Mouse (Mus musculus): ENCODE measurements around the gene Sdr9c7. TPM values are rescaled to one million over a fixed set of nuclear protein-coding genes. Genes with fewer than 3 reads are reported as not detected.

Sdr9c7 gene
- polyA plus RNA-seq (2017; shearing (Covaris generic)): not detected

DNA sequence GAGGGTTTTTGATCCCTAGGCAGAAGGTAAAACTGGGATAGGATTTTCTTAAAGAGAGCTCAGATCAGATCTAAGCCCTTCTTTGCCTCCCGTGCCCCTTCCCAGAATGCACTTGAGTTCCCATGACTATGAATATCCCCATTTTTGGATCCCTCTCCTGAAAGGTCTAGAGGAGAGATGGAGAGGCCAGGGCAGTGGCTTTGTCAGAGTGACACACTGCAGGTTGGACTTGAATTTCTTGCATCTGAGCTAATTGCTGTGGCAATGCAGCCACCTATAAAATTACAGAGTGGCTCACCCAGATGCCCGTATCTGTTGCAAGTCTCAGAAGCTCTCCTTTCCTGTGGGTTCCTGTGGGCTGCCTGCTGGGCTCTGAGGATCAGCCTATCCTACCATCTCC is at the start of gene Sdr9c7:
Sdr9c7 (plus strand) TSS at position 301 of the 400 bp plus-strand sequence.

DNA sequence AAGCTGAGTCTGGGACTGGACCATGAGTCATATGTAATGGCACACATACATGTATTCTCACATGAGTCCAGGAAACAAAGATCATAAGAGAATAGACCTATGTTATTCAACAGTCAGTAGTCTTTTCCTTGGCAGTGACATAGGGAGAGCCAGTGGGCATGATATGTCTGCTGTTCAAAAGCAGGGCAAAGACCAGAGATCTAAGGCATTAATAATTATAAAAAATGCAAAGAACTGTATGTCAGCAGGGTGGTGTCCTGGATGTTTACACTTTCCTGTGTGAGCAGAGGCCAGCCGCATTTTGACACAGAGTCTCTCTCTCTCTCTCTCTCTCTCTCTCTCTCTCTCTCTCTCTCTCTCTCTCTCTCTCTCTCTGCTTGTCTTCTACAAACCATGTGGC is 48.7 kb upstream of the Sdr9c7 start, which contains the start of gene Rdh19:
Rdh19 (plus strand) TSS at position 301 of the 400 bp plus-strand sequence.

DNA sequence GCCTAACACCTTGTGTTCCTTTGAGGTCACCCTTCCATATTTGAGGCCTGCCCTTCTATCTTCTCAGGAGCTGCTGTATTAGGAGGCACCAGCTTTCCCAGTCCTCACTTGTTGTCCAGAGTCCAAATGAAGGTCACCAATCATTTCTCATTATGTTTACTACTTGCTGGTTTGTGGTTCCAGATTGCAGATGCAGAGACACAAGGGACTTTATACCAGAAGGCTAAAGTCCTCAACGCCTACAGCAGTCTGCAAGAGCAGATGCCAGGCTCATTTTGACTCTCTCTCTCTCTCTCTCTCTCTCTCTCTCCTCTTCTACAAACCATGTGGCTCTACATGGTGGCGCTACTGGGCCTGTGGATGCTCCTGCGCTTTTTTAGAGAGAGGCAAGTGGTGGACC is 32.1 kb upstream of the Sdr9c7 start, which contains the start of gene Rdh16f2:
Rdh16f2 (plus strand) TSS at position 243 of the 400 bp plus-strand sequence.

DNA sequence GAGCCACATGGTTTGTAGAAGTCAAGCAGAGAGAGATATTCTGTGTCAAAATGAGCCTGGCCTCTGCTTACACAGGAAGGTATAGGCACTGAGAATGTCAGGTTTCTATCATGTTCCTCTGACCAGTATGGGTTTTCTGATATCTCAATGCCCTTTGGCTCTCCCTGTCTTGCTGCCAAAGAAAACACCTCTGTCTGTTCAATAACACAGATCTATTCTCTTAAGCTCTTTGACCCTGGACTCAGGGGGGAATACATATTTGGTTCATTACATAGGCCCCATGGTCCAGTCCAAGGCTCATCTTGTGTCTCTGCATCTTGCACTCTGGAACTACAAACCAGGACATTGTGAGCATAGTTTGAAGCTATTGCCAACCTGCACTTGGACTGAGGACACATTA is 9.7 kb upstream of the Sdr9c7 start, which contains the start of gene Rdh7:
Rdh7 (minus strand) TSS at position 213 of the 400 bp plus-strand sequence.

Other genes starting within 250 kb of the Sdr9c7 start
- gene Nemp1, start 231.6 kb upstream of the Sdr9c7 start, polyA plus RNA-seq (2017; shearing (Covaris generic)): 1 to 10 TPM; 5.5 to 6.7 TPM
- 10 to 100 TPM; 31.4 to 62.9 TPM for gene Nab2, start 229.9 kb upstream of the Sdr9c7 start, polyA plus RNA-seq (2017; shearing (Covaris generic))
- gene Myo1a, start 193.3 kb upstream of the Sdr9c7 start, polyA plus RNA-seq (2017; shearing (Covaris generic)): not detected
- gene Tac2, start 174.0 kb upstream of the Sdr9c7 start, polyA plus RNA-seq (2017; shearing (Covaris generic)): not detected
- under 1 TPM; 0.17 to 0.36 TPM for gene Zbtb39, start 159.0 kb upstream of the Sdr9c7 start, polyA plus RNA-seq (2017; shearing (Covaris generic))
- under 1 TPM in 1 of 2 experiments, not detected in 1; 0.34 TPM for gene Gpr182, start 146.8 kb upstream of the Sdr9c7 start, polyA plus RNA-seq (2017; shearing (Covaris generic))
- under 1 TPM; 0.11 to 0.21 TPM for gene Rdh1, start 138.8 kb upstream of the Sdr9c7 start, polyA plus RNA-seq (2017; shearing (Covaris generic))
- gene Rdh16f1, start 138.7 kb upstream of the Sdr9c7 start, polyA plus RNA-seq (2017; shearing (Covaris generic)): 1 to 10 TPM in 1 of 2 experiments, not detected in 1; 1.4 TPM
- gene Rdh9, start 122.1 kb upstream of the Sdr9c7 start, polyA plus RNA-seq (2017; shearing (Covaris generic)): under 1 TPM in 1 of 2 experiments, not detected in 1; 0.52 TPM
- under 1 TPM in 1 of 2 experiments, not detected in 1; 0.32 TPM for gene Rdh16, start 97.4 kb upstream of the Sdr9c7 start, polyA plus RNA-seq (2017; shearing (Covaris generic))
- gene Rdh19, start 48.6 kb upstream of the Sdr9c7 start, polyA plus RNA-seq (2017; shearing (Covaris generic)): not detected
- not detected for gene Rdh16f2, start 32.0 kb upstream of the Sdr9c7 start, polyA plus RNA-seq (2017; shearing (Covaris generic))
- under 1 TPM in 1 of 2 experiments, not detected in 1; 0.29 TPM for gene Rdh7, start 9.7 kb upstream of the Sdr9c7 start, polyA plus RNA-seq (2017; shearing (Covaris generic))
- gene Hsd17b6, start 109.1 kb downstream of the Sdr9c7 start, polyA plus RNA-seq (2017; shearing (Covaris generic)): under 1 TPM in 1 of 2 experiments, not detected in 1; 0.42 TPM
- gene Prim1, start 116.7 kb downstream of the Sdr9c7 start, polyA plus RNA-seq (2017; shearing (Covaris generic)): 10 to 100 TPM; 22.4 to 26.6 TPM
- gene Naca, start 137.1 kb downstream of the Sdr9c7 start, polyA plus RNA-seq (2017; shearing (Covaris generic)): 100 to 1,000 TPM; 601 to 712 TPM
- 10 to 100 TPM; 92.6 to 99.4 TPM for gene Ptges3, start 160.4 kb downstream of the Sdr9c7 start, polyA plus RNA-seq (2017; shearing (Covaris generic))
- gene Atp5b, start 184.8 kb downstream of the Sdr9c7 start, polyA plus RNA-seq (2017; shearing (Covaris generic)): 1,000 to 10,000 TPM; 1,203 to 1,225 TPM
- gene Baz2a, start 193.1 kb downstream of the Sdr9c7 start, polyA plus RNA-seq (2017; shearing (Covaris generic)): 10 to 100 TPM; 52.9 to 72.5 TPM

All from activated CD4-positive, CD25-positive, alpha-beta regulatory T cell (primary cell).